Mouse (Mus musculus) C2C12 (cell line): Measurements from ENCODE around the gene Tmem205. TPM values are rescaled to one million over a fixed set of nuclear protein-coding genes. Genes with fewer than 3 reads are reported as not detected.

ENCODE experiments used
- H3K27me3 ChIP-seq: one replicate; pipeline ENCODE4 v1.6.1; 2011; ENCODE audit not compliant: control insufficient read depth, insufficient read depth, insufficient read length
- H3K36me3 ChIP-seq: one replicate; pipeline ENCODE4 v1.6.1; 2011; ENCODE audit not compliant: control insufficient read depth, insufficient read depth
- H3K4me3 ChIP-seq: one replicate; pipeline ENCODE4 v1.5.1; 2011; ENCODE audit warnings: mild to moderate bottlenecking, control low read depth; ENCODE audit not compliant: poor library complexity, insufficient read depth, severe bottlenecking
- H3K79me2 ChIP-seq: one replicate; pipeline ENCODE4 v1.6.1; 2011; ENCODE audit not compliant: control insufficient read depth, insufficient read depth
- H3K79me3 ChIP-seq: one replicate; pipeline ENCODE4 v1.6.1; 2011; ENCODE audit warnings: low read depth, control low read depth
- H3ac ChIP-seq: one replicate; pipeline ENCODE3; 2011; ENCODE audit warnings: low read depth; ENCODE audit not compliant: control insufficient read depth, insufficient read length
- CEBPB ChIP-seq: IDR thresholded peaks from one replicate; pipeline ENCODE4 v1.6.1; 2011; ENCODE audit warnings: low read depth, mild to moderate bottlenecking, control low read depth, moderate library complexity
- CTCF ChIP-seq: IDR thresholded peaks from one replicate; pipeline ENCODE4 v1.5.1; 2011; ENCODE audit not compliant: control insufficient read depth, insufficient read depth, insufficient read length
- FOSL1 ChIP-seq: IDR thresholded peaks from one replicate; pipeline ENCODE4 v1.8.0; 2011; ENCODE audit warnings: mild to moderate bottlenecking, low read length; ENCODE audit not compliant: poor library complexity, insufficient read depth, severe bottlenecking
- MAX ChIP-seq: IDR thresholded peaks from one replicate; pipeline ENCODE4 v1.6.1; 2011; ENCODE audit warnings: mild to moderate bottlenecking, control low read depth
- MYOD1 ChIP-seq: IDR thresholded peaks from one replicate; pipeline ENCODE4 v1.6.1; 2011; ENCODE audit warnings: low read depth; ENCODE audit not compliant: control insufficient read depth, insufficient read length
- MYOG ChIP-seq: IDR thresholded peaks from one replicate; pipeline ENCODE4 v1.6.1; 2011; ENCODE audit not compliant: control insufficient read depth, insufficient read length; ENCODE audit errors: extremely low read depth
- USF1 ChIP-seq: IDR thresholded peaks from one replicate; pipeline ENCODE4 v1.6.1; 2011; ENCODE audit warnings: low read depth, mild to moderate bottlenecking, control low read depth, moderate library complexity
- polyA plus RNA-seq: library from polyadenylated mRNA; unstranded; fragments of >200 nt; fragmentation: generic; extraction: Trizol; gene quantifications from one replicate; pipeline ENCODE4 v1.2.1, GENCODE M21; 2012; ENCODE audit warnings: missing spikeins

Gene Tmem205
- polyA plus RNA-seq, 1 experiment: 17.2 TPM

DNA sequence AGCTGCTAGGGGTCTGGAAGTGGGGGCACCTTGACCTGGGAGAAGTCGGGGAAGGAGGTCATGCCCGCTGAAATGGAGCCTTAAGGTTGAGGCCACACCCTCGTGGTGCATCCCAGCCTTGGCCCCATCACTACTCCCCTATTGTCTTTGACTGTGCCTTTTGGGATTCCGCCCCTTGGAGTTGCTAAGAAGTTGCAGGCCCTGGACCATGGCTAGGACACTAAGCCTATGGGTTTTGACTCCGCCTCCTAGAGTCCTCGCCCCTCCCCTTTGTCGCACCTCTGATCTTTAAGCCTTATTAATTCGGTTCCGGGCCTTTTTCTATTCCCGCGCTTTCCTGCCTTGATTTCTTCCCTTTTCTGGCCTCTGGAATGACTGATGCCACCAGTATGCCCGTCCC, 16.3 kb upstream of the Tmem205 start:
- H3K79me3 ChIP-seq: no peaks in the 10 kb centered on the region
- no peak overlapping the region for H3ac ChIP-seq
- H3K27me3 ChIP-seq: no peaks in the 10 kb centered on the region
- H3K36me3 ChIP-seq: no peaks in the 10 kb centered on the region
- no peak for TF ChIP-seq MYOG
- H3K4me3 ChIP-seq: no peak overlapping the region
- no peaks in the 10 kb centered on the region for H3K79me2 ChIP-seq

DNA sequence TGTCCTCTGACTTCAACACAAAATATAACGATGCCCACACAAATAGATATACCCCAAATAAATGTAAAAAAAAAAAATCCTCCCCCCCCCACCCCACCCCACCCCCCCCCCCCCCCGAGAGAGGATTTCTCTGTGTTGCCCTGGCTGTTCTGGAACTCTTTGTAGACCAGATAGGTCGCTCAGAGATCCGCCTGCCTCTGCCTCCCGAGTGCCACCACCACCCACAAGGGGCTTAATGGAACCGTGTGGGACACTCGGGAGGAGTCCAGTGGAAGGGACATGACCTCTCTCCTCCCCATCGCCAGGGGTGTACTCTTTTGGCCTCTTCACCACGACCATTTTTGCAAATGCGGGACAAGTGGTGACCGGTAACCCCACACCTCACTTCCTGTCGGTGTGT, 15.7 kb upstream of the Tmem205 start:
- H3K79me3 ChIP-seq: no peaks in the 10 kb centered on the region
- H3K36me3 ChIP-seq: no peaks in the 10 kb centered on the region
- no peak overlapping the region for H3K4me3 ChIP-seq
- no peak for TF ChIP-seq CTCF
- no peak for TF ChIP-seq FOSL1
- H3K27me3 ChIP-seq: no peaks in the 10 kb centered on the region
- no peak overlapping the region for H3ac ChIP-seq
- no peaks in the 10 kb centered on the region for H3K79me2 ChIP-seq

DNA sequence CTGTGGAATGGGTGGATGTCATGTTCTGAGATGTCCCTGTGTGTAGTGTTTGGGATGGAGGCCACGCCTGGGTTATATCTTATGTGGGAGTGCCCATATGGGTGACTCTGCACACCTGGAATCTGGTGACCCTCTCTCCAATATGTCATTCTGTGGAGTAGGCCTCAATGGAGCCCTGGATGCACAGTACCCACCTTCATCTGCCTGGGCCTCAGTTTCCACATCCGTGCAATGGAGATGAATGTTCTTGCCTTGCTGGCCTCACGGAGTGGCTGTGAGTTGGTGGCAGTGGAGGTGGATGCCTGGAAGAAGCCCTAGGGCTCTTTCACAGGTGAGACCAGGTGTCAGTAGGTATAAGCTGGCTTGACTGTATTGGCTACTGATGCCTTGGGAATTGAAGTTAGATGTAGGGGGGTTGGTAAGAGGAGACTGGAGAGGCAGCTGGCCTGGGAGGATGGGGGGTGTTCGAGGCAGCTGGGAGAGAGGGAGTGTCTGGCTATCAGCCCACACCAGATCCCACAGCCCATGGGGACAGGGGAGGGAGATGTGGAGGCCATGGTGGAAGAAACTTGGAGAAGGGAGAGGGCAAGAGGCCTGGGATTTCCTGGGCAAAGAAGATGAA, 11.0 kb upstream of the Tmem205 start:
- no peaks in the 10 kb centered on the region for H3K27me3 ChIP-seq
- no peaks in the 10 kb centered on the region for H3K79me3 ChIP-seq
- H3K36me3 ChIP-seq: no peaks in the 10 kb centered on the region
- H3K79me2 ChIP-seq: no peaks in the 10 kb centered on the region
- no peak overlapping the region for H3ac ChIP-seq
- TF ChIP-seq FOSL1 (no peak), USF1 (no peak), CTCF (no peak), CEBPB (no peak), MAX (no peak), MYOD1 (no peak)
- H3K4me3 ChIP-seq: no peak overlapping the region

DNA sequence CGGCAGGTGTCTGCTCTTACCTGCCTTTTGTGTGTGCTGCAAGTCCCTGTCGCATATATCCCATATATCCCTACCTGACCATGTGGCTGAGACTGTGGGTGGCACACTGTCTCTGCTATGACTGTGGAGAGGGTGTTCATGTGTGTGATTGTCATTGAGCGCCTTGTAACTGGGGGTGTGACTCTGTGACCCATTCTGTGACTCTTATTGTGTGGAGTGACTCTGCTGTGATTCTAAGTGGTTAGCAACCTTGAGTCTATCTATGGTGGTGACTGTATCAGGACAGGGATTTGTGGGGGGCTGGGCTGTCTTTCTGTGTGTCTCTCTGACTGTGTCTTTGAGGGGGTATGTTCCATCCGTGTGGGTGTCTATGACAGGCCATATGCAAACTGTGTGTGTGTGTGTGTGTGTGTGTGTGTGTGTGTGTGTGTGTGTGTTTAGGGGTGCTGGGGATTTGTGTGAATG, 10.4 kb upstream of the Tmem205 start:
- H3K4me3 ChIP-seq: no peak overlapping the region
- H3K27me3 ChIP-seq: no peaks in the 10 kb centered on the region
- no peaks in the 10 kb centered on the region for H3K36me3 ChIP-seq
- no peaks in the 10 kb centered on the region for H3K79me2 ChIP-seq
- TF ChIP-seq FOSL1 (no peak), MAX (no peak), MYOD1 (no peak), CEBPB (no peak), MYOG (no peak), CTCF (no peak), USF1 (no peak)
- no peak overlapping the region for H3ac ChIP-seq
- H3K79me3 ChIP-seq: no peaks in the 10 kb centered on the region

DNA sequence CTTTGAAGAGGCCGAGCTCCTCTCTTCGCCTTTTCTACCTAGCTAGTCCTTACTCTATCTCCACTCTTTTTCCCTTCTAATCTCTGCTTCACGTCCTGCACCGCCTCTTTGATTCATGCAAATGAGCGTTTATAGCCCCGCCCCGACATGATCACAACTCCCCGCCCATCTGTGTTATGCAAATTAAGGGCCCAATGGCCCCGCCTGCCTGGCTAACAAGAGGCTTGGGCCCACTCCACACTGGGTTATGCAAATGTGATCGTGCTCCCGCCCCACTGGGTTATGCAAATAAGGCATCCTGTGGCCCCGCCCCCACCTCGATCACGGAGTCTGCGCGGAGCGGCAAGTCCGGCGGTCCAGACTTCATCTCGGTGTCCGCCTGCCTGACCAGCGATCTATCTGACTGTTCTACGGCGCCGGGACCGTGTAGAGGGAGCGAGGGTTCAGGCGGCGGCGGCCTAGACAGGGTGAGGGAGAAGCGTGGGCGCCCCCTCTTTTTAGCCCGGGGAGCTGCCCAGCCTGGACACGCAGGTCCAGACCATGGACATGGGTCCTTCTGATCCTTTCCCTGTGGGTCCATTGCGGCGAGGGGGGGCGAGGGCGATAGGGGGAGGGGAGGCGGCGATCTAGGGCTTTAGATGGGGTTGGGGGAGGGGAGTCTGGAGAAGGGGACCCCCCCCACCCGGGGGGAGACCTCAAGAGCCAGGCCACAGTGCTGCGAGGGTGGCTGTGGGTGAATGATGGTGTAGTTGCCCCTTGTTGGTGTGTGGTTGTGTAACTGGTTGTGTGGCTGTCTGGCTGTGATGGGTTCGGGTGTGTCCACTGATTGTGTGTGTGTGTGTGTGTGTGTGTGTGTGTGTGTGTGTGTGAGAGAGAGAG, 9.6 kb upstream of the Tmem205 start, which contains the start of gene Plppr2:
Plppr2 (plus strand) TSS at position 342 of the 879 bp plus-strand sequence.
- H3K27me3 ChIP-seq: no peaks in the 10 kb centered on the region
- H3ac ChIP-seq: peak within 1 kb of the TSS; percentile 47
- H3K79me3 ChIP-seq: no peaks in the 10 kb centered on the region
- H3K36me3 ChIP-seq: no peaks in the 10 kb centered on the region
- no peak for TF ChIP-seq USF1
- H3K4me3 ChIP-seq: peak within 1 kb of the TSS; percentile 28
- no peaks in the 10 kb centered on the region for H3K79me2 ChIP-seq

DNA sequence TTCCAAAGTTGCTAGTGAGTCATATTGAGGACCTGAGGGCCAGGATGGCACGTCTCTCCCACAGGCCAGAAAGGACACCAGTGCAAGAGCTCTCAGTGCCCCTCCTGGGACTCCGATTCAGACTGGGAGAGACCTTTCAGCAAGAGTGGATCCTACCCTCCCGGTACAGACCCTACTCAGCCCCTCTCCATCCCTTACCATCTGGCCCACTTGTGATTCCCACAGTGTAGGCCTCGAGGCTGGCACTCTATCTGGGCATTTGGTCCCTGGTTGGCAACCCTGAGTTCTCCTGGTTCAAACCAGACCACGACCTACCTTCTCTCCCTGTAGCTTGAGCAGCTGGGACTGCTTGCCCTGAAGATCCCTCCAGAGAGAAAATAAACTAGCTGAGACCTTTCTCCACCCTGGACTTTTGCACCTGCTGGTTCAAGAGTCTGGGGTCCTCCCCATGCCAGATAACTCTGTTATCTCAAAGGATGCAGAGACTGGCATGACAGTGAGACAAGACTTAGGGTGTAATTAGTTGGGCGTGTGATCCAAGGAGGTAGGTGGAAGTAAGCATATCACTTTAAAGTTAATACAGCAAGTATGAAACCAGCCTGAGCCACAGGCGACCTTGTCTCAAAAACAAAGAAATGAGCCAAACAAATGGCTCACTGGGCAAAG, 8.2 kb upstream of the Tmem205 start:
- Histone ChIP-seq H3K79me2 (no peaks in the 10 kb centered on the region), H3K36me3 (no peaks in the 10 kb centered on the region), H3K27me3 (no peaks in the 10 kb centered on the region), H3K4me3 (no peak overlapping the region), H3ac (no peak overlapping the region), H3K79me3 (no peaks in the 10 kb centered on the region)
- no peak for TF ChIP-seq FOSL1
- no peak for TF ChIP-seq CEBPB
- no peak for TF ChIP-seq USF1
- TF ChIP-seq MYOD1: no peak
- no peak for TF ChIP-seq MAX
- TF ChIP-seq CTCF: no peak
- TF ChIP-seq MYOG: no peak
